ENCODE assay signal across 8 mouse cellular contexts in the genomic region with DNA sequence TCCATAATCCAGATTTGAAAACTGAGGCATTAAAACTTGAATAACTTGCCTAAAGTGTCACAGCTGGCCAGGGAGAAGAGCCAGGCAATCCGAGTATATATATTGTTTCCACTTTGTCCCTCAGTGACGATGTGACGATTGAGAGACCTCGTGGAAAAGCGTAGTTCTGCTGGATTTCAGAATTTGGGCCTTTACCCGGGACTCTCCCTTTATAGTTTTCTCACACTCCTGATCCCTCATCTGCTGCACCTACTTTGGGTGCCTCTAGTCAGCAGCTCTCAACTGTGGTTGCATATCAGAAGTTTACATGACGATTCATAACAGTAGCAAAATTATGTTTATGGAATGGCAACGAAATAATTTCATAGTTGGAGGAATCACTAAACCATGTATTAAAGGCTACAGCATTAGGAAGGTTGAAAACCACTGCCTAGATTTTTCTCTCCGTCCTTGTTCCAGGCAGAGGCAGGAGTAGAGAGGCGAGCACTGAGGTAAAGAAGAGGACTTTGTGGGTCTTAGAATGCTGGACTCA. TPM values are rescaled to one million over a fixed set of nuclear protein-coding genes. Genes with fewer than 3 reads are reported as not detected.
A peak's percentile ranks its signal among the peaks of the same experiment; 100 is the strongest.
DNase-seq lines count a peak whose midpoint lies in the region; ATAC-seq and TF ChIP-seq lines count a peak whose summit lies in the region.

No protein-coding gene starts in this region.

- H3K27ac ChIP-seq in testis, adult 2 months (ENCODE audit: control insufficient read depth, insufficient read depth, low read depth, low read length) = no peak overlapping the region
- H3K27ac ChIP-seq in embryonic fibroblast, embryonic 13.5 days (ENCODE audit: insufficient read depth, low read length) = peak overlapping the region; percentile 28; the same call in 1 of the 2 replicates
- peak overlapping the region; percentile 97 for H3K27ac ChIP-seq in limb, embryonic 10.5 days
- peak overlapping the region; percentile 87 for H3K27ac ChIP-seq in stomach, embryonic 15.5 days

- peak overlapping the region; percentile 84 for H3K9ac ChIP-seq in stomach, embryonic 15.5 days

- H3K4me2 ChIP-seq in stomach, embryonic 15.5 days = peak overlapping the region; percentile 64

- H3K4me1 ChIP-seq in testis, adult 2 months (ENCODE audit: control insufficient read depth, insufficient read depth, low read length) = peaks cover 5% of the 10 kb centered on the region
- no peaks in the 10 kb centered on the region for H3K4me1 ChIP-seq in embryonic fibroblast, embryonic 13.5 days (ENCODE audit: control insufficient read depth, insufficient read depth, low read length)
- H3K4me1 ChIP-seq in limb, embryonic 10.5 days = peaks cover 17% of the 10 kb centered on the region
- peaks cover 3% of the 10 kb centered on the region; the same call in 1 of the 2 replicates for H3K4me1 ChIP-seq in stomach, embryonic 15.5 days

- no peak for TF ChIP-seq POLR2A in testis, adult 2 months (IDR thresholded peaks at IDR 0.05; ENCODE audit: control insufficient read depth, low read depth, low read length)
- no peak for TF ChIP-seq POLR2A in embryonic fibroblast, embryonic 13.5 days (IDR thresholded peaks at IDR 0.05; ENCODE audit: low read depth, low read length)

- no peak for DNase-seq in testis, postnatal 10 days (ENCODE audit: low spot score)
- DNase-seq in limb, embryonic 10.5 days (ENCODE audit: low spot score) = no peak
- DNase-seq in left cerebral cortex, adult 11 months (ENCODE audit: low spot score) = no peak
- no peak for DNase-seq in cerebellum, postnatal 4 days (ENCODE audit: low spot score in 2 of 2)
- no peak for DNase-seq in frontal cortex, adult 2 months (ENCODE audit: extremely low spot score in 1 of 2, low spot score in 1 of 2)

- no peak for TF ChIP-seq CTCF in testis, adult 2 months (IDR thresholded peaks at IDR 0.05; ENCODE audit: control insufficient read depth, insufficient read depth, insufficient replicate concordance, low read depth, low read length)
- TF ChIP-seq CTCF in embryonic fibroblast, embryonic 13.5 days (IDR thresholded peaks at IDR 0.05; ENCODE audit: borderline replicate concordance, insufficient read depth, low read length) = no peak

- no peaks in the 10 kb centered on the region for H3K36me3 ChIP-seq in testis, adult 2 months (ENCODE audit: control insufficient read depth, insufficient read depth, low read length)
- H3K36me3 ChIP-seq in limb, embryonic 10.5 days = peaks cover 12% of the 10 kb centered on the region
- no peaks in the 10 kb centered on the region for H3K36me3 ChIP-seq in stomach, embryonic 15.5 days

- no peaks in the 10 kb centered on the region for H3K27me3 ChIP-seq in testis, adult 2 months (ENCODE audit: control insufficient read depth, insufficient read depth, low read length)
- no peaks in the 10 kb centered on the region for H3K27me3 ChIP-seq in limb, embryonic 10.5 days (ENCODE audit: low read depth, poor library complexity, severe bottlenecking)
- no peaks in the 10 kb centered on the region for H3K27me3 ChIP-seq in stomach, embryonic 15.5 days (replicated peaks)

- 38% methylated on average over 10 of the region's 10 CpGs for WGBS in limb, embryonic 10.5 days
- 25% methylated on average over 10 of the region's 10 CpGs for WGBS in stomach, embryonic 15.5 days

- no peaks in the 10 kb centered on the region for H3K9me3 ChIP-seq in limb, embryonic 10.5 days (replicated peaks)
- H3K9me3 ChIP-seq in stomach, embryonic 15.5 days = no peaks in the 10 kb centered on the region

- peak overlapping the region; percentile 61; the same call in 1 of the 2 replicates for H3K4me3 ChIP-seq in testis, adult 2 months (ENCODE audit: control insufficient read depth, low read depth, low read length)
- peak overlapping the region; percentile 64 for H3K4me3 ChIP-seq in embryonic fibroblast, embryonic 13.5 days (ENCODE audit: insufficient read depth, low read length)
- H3K4me3 ChIP-seq in limb, embryonic 10.5 days = peak overlapping the region; percentile 87
- peak overlapping the region; percentile 84 for H3K4me3 ChIP-seq in stomach, embryonic 15.5 days (replicated peaks)

- peak; percentile 15; the same call in 1 of the 2 replicates for ATAC-seq in stomach, embryonic 15.5 days (ENCODE audit: insufficient read depth, low FRiP score, low read depth)

RNA-seq across cellular contexts. Expression of gene Sfxn1, which starts 0.9 kb away (rescaled TPM):
- polyA plus RNA-seq in testis, adult 2 months (2012; rRNA removed) = 2.6 and 3.5 TPM in 2 replicates
- 55.0 and 63.9 TPM in 2 replicates for polyA plus RNA-seq in embryonic fibroblast, embryonic 13.5 days (2011; ENCODE audit: insufficient read length, low read depth, missing spikeins)
- polyA plus RNA-seq in limb, embryonic 10.5 days (2016; fragmentation: Nextera tagmentation; extraction: Ambion mirVana) = 69.7 and 85.7 TPM in 2 replicates
- polyA plus RNA-seq in stomach, embryonic 15.5 days (2015; fragmentation: Nextera tagmentation; extraction: Ambion mirVana) = 63.8 and 72.6 TPM in 2 replicates
- polyA plus RNA-seq in frontal cortex, adult 2 months (2012; rRNA removed) = 44.2 and 48.8 TPM in 2 replicates

RNA-seq across cellular contexts. Expression of gene Drd1, which starts 17.1 kb away (rescaled TPM):
- polyA plus RNA-seq in testis, adult 2 months (2012; rRNA removed) = 0.02 TPM in 1 of 2 replicates, not detected in the other
- not detected in 2 replicates for polyA plus RNA-seq in embryonic fibroblast, embryonic 13.5 days (2011; ENCODE audit: insufficient read length, low read depth, missing spikeins)
- polyA plus RNA-seq in limb, embryonic 10.5 days (2016; fragmentation: Nextera tagmentation; extraction: Ambion mirVana) = not detected in 2 replicates
- 0.18 and 0.21 TPM in 2 replicates for polyA plus RNA-seq in stomach, embryonic 15.5 days (2015; fragmentation: Nextera tagmentation; extraction: Ambion mirVana)
- polyA plus RNA-seq in frontal cortex, adult 2 months (2012; rRNA removed) = 4.8 and 5.6 TPM in 2 replicates

Comparison
In these comparisons a context has a peak if more than half of its experiments do, and no peak if none do; other contexts are left out.
1. RNA of gene Sfxn1, which starts 0.9 kb away (polyA plus RNA-seq): 69.7 to 85.7 TPM in limb, embryonic 10.5 days, 55.0 to 63.9 TPM in embryonic fibroblast, embryonic 13.5 days, 63.8 to 72.6 TPM in stomach, embryonic 15.5 days and 44.2 to 48.8 TPM in frontal cortex, adult 2 months; 2.6 to 3.5 TPM in testis, adult 2 months; every median in the first group is over 10 times any median in the second.
2. Peak in every context shown above with its lines, with median percentiles within 50 percentile points of each other: H3K4me3 ChIP-seq.